Mouse (Mus musculus) kidney, embryonic 16.5 days (tissue): Measurements from ENCODE around the gene Ubqln1. TPM values are rescaled to one million over a fixed set of nuclear protein-coding genes. Genes with fewer than 3 reads are reported as not detected.

Experiments used
- ATAC-seq: fragments of 200-750 bp; cut with Nextera tagmentation; 2 replicates; pipeline ENCODE4 v1.8.0; 2017; ENCODE audit warnings: moderate TSS enrichment; ENCODE audit not compliant: low FRiP score, low TSS enrichment
- H3K27ac ChIP-seq: fragments of 300-500 bp; sonication (generic); 2 replicates; pipeline ENCODE4 v1.5.1; 2014; ENCODE audit warnings: low read length
- H3K27me3 ChIP-seq: fragments of 300-500 bp; sonication (generic); 2 replicates; pipeline ENCODE4 v1.6.1; 2014; ENCODE audit warnings: low read length, control low read depth, mixed read lengths; ENCODE audit not compliant: insufficient read depth
- H3K36me3 ChIP-seq: fragments of 300-500 bp; sonication (generic); 2 replicates; pipeline ENCODE4 v1.6.1; 2014; ENCODE audit warnings: low read length, control low read depth, mixed read lengths; ENCODE audit not compliant: insufficient read depth
- H3K4me1 ChIP-seq: fragments of 300-500 bp; sonication (generic); 2 replicates; pipeline ENCODE4 v1.6.1; 2014; ENCODE audit warnings: low read length, control low read depth, mixed read lengths; ENCODE audit not compliant: insufficient read depth
- H3K4me2 ChIP-seq: fragments of 300-500 bp; sonication (generic); replicated peaks from 2 replicates; pipeline ENCODE4 v1.6.1; 2014; ENCODE audit warnings: low read depth, low read length
- H3K4me3 ChIP-seq: fragments of 300-500 bp; sonication (generic); 2 replicates; pipeline ENCODE4 v1.5.1; 2014; ENCODE audit warnings: mild to moderate bottlenecking, low read length
- H3K9ac ChIP-seq: fragments of 300-500 bp; sonication (generic); replicated peaks from 2 replicates; pipeline ENCODE4 v1.6.1; 2014; ENCODE audit warnings: low read length
- H3K9me3 ChIP-seq: fragments of 300-500 bp; sonication (generic); 2 replicates; pipeline ENCODE4 v1.6.1; 2016; ENCODE audit warnings: low read length, control low read depth
- WGBS: fragments of 180-500 bp; shearing (Covaris S2); extraction: QIAGEN DNeasy Blood & Tissue Kit; methylation state at CpG from one replicate; pipeline ENCODE4 v1.1.7; 2014; 5-methylcytosine and 5-hydroxymethylcytosine counted together
- polyA plus RNA-seq: library from polyadenylated mRNA; unstranded; fragments of >200 nt; fragmentation: Nextera tagmentation; extraction: Ambion mirVana; gene quantifications from 2 replicates; pipeline ENCODE4 v1.2.1, GENCODE M21; 2015

The Ubqln1 gene
- polyA plus RNA-seq, 1 experiment from 2014 or later = 103 TPM

GRCm38 (mm10) chr13:58189473-58189872, 26.0 kb downstream of the Ubqln1 start:
- Histone ChIP-seq H3K36me3 (peaks cover 53% of the 10 kb centered on the region), H3K27ac (no peak overlapping the region), H3K4me1 (no peaks in the 10 kb centered on the region), H3K4me3 (no peak overlapping the region), H3K27me3 (no peaks in the 10 kb centered on the region), H3K9me3 (no peaks in the 10 kb centered on the region), H3K4me2 (no peak overlapping the region), H3K9ac (no peak overlapping the region)
- WGBS = 61% methylated on average over 5 of the region's 5 CpGs
- no peak for ATAC-seq

GRCm38 (mm10) chr13:58188412-58188811, 27.0 kb downstream of the Ubqln1 start:
- peak; percentile 69 for ATAC-seq
- no peaks in the 10 kb centered on the region for H3K27me3 ChIP-seq
- H3K4me2 ChIP-seq = no peak overlapping the region
- no peak overlapping the region for H3K9ac ChIP-seq
- 66% methylated on average over 4 of the region's 4 CpGs for WGBS
- peaks cover 53% of the 10 kb centered on the region for H3K36me3 ChIP-seq
- no peaks in the 10 kb centered on the region for H3K9me3 ChIP-seq
- H3K27ac ChIP-seq = no peak overlapping the region
- no peaks in the 10 kb centered on the region for H3K4me1 ChIP-seq
- no peak overlapping the region for H3K4me3 ChIP-seq

GRCm38 (mm10) chr13:58187751-58188150, 27.7 kb downstream of the Ubqln1 start:
- no peak for ATAC-seq
- Histone ChIP-seq H3K4me1 (no peaks in the 10 kb centered on the region), H3K27me3 (no peaks in the 10 kb centered on the region), H3K9me3 (no peaks in the 10 kb centered on the region), H3K4me3 (no peak overlapping the region), H3K9ac (no peak overlapping the region), H3K36me3 (peaks cover 56% of the 10 kb centered on the region), H3K4me2 (no peak overlapping the region), H3K27ac (no peak overlapping the region)
- 87% methylated on average over 3 of the region's 3 CpGs for WGBS

- peaks cover 45% of the 10 kb centered on the region for H3K36me3 ChIP-seq
- H3K4me2 ChIP-seq = no peak overlapping the region
- no peaks in the 10 kb centered on the region for H3K9me3 ChIP-seq
- 86% methylated on average over 8 of the region's 8 CpGs for WGBS
- ATAC-seq = no peak
- peaks cover 2% of the 10 kb centered on the region; the same call in 1 of the 2 replicates for H3K4me1 ChIP-seq
- no peak overlapping the region for H3K9ac ChIP-seq
- no peak overlapping the region for H3K4me3 ChIP-seq
- H3K27me3 ChIP-seq = no peaks in the 10 kb centered on the region
- no peak overlapping the region for H3K27ac ChIP-seq
Observed at GRCm38 (mm10) chr13:58186281-58186680, 29.2 kb downstream of the Ubqln1 start.

GRCm38 (mm10) chr13:58184111-58184510, 31.3 kb downstream of the Ubqln1 start:
- peaks cover 38% of the 10 kb centered on the region for H3K36me3 ChIP-seq

GRCm38 (mm10) chr13:58181607-58182551, 33.6 kb downstream of the Ubqln1 start:
- WGBS = 58% methylated on average over 14 of the region's 14 CpGs
- Histone ChIP-seq H3K9ac (no peak overlapping the region), H3K4me2 (no peak overlapping the region), H3K4me1 (peaks cover 6% of the 10 kb centered on the region; the same call in 1 of the 2 replicates), H3K9me3 (no peaks in the 10 kb centered on the region), H3K27ac (peak overlapping the region; percentile 4; the same call in 1 of the 2 replicates), H3K4me3 (no peak overlapping the region), H3K36me3 (peaks cover 44% of the 10 kb centered on the region), H3K27me3 (no peaks in the 10 kb centered on the region)
- ATAC-seq = no peak

More at GRCm38 (mm10) chr13:58184111-58184510, 31.3 kb downstream of the Ubqln1 start:
- ATAC-seq = no peak
- WGBS = 74% methylated on average over 3 of the region's 3 CpGs
- Histone ChIP-seq H3K4me2 (no peak overlapping the region), H3K27ac (no peak overlapping the region), H3K9me3 (no peaks in the 10 kb centered on the region), H3K4me1 (peaks cover 6% of the 10 kb centered on the region; the same call in 1 of the 2 replicates), H3K4me3 (no peak overlapping the region), H3K9ac (no peak overlapping the region), H3K27me3 (no peaks in the 10 kb centered on the region)

- Histone ChIP-seq H3K9me3 (no peaks in the 10 kb centered on the region; the same call in 1 of the 2 replicates), H3K4me3 (no peak overlapping the region), H3K27me3 (no peaks in the 10 kb centered on the region), H3K27ac (no peak overlapping the region), H3K9ac (no peak overlapping the region), H3K4me1 (peaks cover 6% of the 10 kb centered on the region; the same call in 1 of the 2 replicates), H3K36me3 (peaks cover 50% of the 10 kb centered on the region), H3K4me2 (no peak overlapping the region)
- no peak for ATAC-seq
- 68% methylated on average over 9 of the region's 9 CpGs for WGBS
Observed at GRCm38 (mm10) chr13:58177511-58178208, 37.8 kb downstream of the Ubqln1 start.

GRCm38 (mm10) chr13:58176105-58176504, 39.3 kb downstream of the Ubqln1 start:
- 77% methylated on average over 3 of the region's 3 CpGs for WGBS
- H3K36me3 ChIP-seq = peaks cover 51% of the 10 kb centered on the region
- H3K27me3 ChIP-seq = no peaks in the 10 kb centered on the region
- no peaks in the 10 kb centered on the region; the same call in 1 of the 2 replicates for H3K9me3 ChIP-seq
- ATAC-seq = no peak
- H3K27ac ChIP-seq = no peak overlapping the region
- no peak overlapping the region for H3K4me2 ChIP-seq
- no peak overlapping the region for H3K4me3 ChIP-seq
- peaks cover 2% of the 10 kb centered on the region; the same call in 1 of the 2 replicates for H3K4me1 ChIP-seq
- no peak overlapping the region for H3K9ac ChIP-seq

- no peak overlapping the region for H3K4me2 ChIP-seq
- no peaks in the 10 kb centered on the region; the same call in 1 of the 2 replicates for H3K9me3 ChIP-seq
- ATAC-seq = no peak
- H3K36me3 ChIP-seq = peaks cover 21% of the 10 kb centered on the region
- H3K9ac ChIP-seq = no peak overlapping the region
- no peaks in the 10 kb centered on the region for H3K27me3 ChIP-seq
- H3K27ac ChIP-seq = no peak overlapping the region
- no peak overlapping the region for H3K4me3 ChIP-seq
- no peaks in the 10 kb centered on the region for H3K4me1 ChIP-seq
Observed at GRCm38 (mm10) chr13:58168119-58168518, 47.3 kb downstream of the Ubqln1 start.
